Mouse (Mus musculus) ES-E14 (cell line): ENCODE data around the gene Lhpp. TPM values are rescaled to one million over a fixed set of nuclear protein-coding genes. Genes with fewer than 3 reads are reported as not detected.

Experiments used
- DNase-seq: peaks from one replicate; pipeline ENCODE4 v3.0.0-alpha.2; 2013; ENCODE audit warnings: low read depth, low spot score
- H3K27ac ChIP-seq: 2 replicates; pipeline ENCODE4 v1.5.1; 2012; ENCODE audit warnings: low read depth, mild to moderate bottlenecking, low read length, moderate library complexity, mixed read lengths; ENCODE audit not compliant: poor library complexity, insufficient read depth, severe bottlenecking
- H3K36me3 ChIP-seq: 2 replicates; pipeline ENCODE4 v1.6.1; 2012; ENCODE audit warnings: mild to moderate bottlenecking, low read length, moderate library complexity, mixed read lengths; ENCODE audit not compliant: control insufficient read depth, poor library complexity, insufficient read depth, severe bottlenecking
- H3K4me1 ChIP-seq, 2 experiments: fragments of 150-350 bp in 1 of 2; sonication (generic) in 1 of 2; 2 replicates each; pipeline ENCODE4 v1.6.1; 2012; ENCODE audit warnings: low read length in 2 of 2, mild to moderate bottlenecking in 1 of 2, mixed read lengths in 1 of 2; ENCODE audit not compliant: control insufficient read depth in 2 of 2, insufficient read depth in 2 of 2, poor library complexity in 1 of 2
- H3K4me3 ChIP-seq, 2 experiments: fragments of 150-350 bp in 1 of 2; sonication (generic) in 1 of 2; 2 replicates each; pipeline ENCODE4 v1.5.1; 2012; ENCODE audit warnings: low read length in 2 of 2, low read depth in 1 of 2, mild to moderate bottlenecking in 1 of 2, mixed read lengths in 1 of 2; ENCODE audit not compliant: insufficient read depth in 1 of 2, poor library complexity in 1 of 2, severe bottlenecking in 1 of 2
- H3K9ac ChIP-seq: 2 replicates; pipeline ENCODE4 v1.6.1; 2012; ENCODE audit warnings: low read depth, mild to moderate bottlenecking, low read length, mixed read lengths; ENCODE audit not compliant: poor library complexity, insufficient read depth, severe bottlenecking
- H3K9me3 ChIP-seq: fragments of 150-350 bp; sonication (generic); 2 replicates; pipeline ENCODE4 v1.6.1; 2012; ENCODE audit warnings: low read depth, mild to moderate bottlenecking, low read length; ENCODE audit not compliant: control insufficient read depth, insufficient read depth
- CHD2 ChIP-seq: IDR thresholded peaks from 2 replicates; pipeline ENCODE4 v1.6.1; 2014; ENCODE audit warnings: mild to moderate bottlenecking, low read depth, low read length, inconsistent platforms
- HCFC1 ChIP-seq: IDR thresholded peaks from 2 replicates; pipeline ENCODE4 v1.6.1; 2012; ENCODE audit warnings: low read length, inconsistent platforms, borderline replicate concordance; ENCODE audit not compliant: insufficient read depth
- MAFK ChIP-seq: IDR thresholded peaks from 2 replicates; pipeline ENCODE4 v1.6.1; 2014; ENCODE audit warnings: mild to moderate bottlenecking, low read depth, low read length, inconsistent platforms; ENCODE audit not compliant: insufficient read depth
- ZC3H11A ChIP-seq: IDR thresholded peaks from 2 replicates; pipeline ENCODE4 v1.6.1; 2012; ENCODE audit warnings: low read depth, mild to moderate bottlenecking, inconsistent platforms, low read length, borderline replicate concordance
- ZNF384 ChIP-seq: IDR thresholded peaks from 2 replicates; pipeline ENCODE4 v1.6.1; 2012; ENCODE audit warnings: low read depth, low read length, inconsistent platforms
- in situ Hi-C, 2 experiments: fragments of 600-800 bp; cut with MboI; formaldehyde crosslinking; loops; one replicate each; pipeline ENCODE4 v1.15.1; 2025; ENCODE audit warnings: low sequenced_read_pairs in 2 of 2, inconsistent platforms in 1 of 2; ENCODE audit not compliant: unreplicated experiment in 2 of 2
- total RNA-seq: library from RNA; depleted of rRNA; stranded (reverse); fragments of 300-350 nt; gene quantifications from 2 replicates; pipeline ENCODE4 v1.2.3, GENCODE M21; 2012

Gene Lhpp
- total RNA-seq, 1 experiment, result 11.9 TPM

DNA sequence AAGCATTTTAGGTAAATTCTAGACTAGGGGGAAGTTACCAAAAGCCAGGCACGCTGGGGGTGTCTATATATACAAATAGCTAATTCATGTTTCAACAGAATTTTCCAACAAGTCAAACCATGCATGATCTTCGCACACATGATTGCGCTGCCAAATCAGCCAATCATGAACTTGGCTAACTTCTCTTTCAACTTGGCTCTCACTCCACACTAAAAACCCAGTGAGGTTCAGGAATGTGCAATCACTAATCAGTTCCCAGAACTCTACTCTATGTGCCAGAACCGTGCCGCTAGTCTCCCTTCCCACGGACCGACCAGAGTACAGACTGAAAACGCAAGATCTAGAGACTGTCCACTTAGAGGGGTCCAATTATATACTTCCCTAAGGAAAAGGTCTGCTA, 39.0 kb upstream of the Lhpp start:
- Histone ChIP-seq H3K4me3 (no peak overlapping the region), H3K27ac (no peak overlapping the region), H3K9me3 (no peaks in the 10 kb centered on the region), H3K4me1 (no peaks in the 10 kb centered on the region), H3K9ac (no peak overlapping the region), H3K36me3 (peaks cover 8% of the 10 kb centered on the region)
- in situ Hi-C loops, result no loop called here
- DNase-seq, result no peak
- TF ChIP-seq MAFK, result no peak
- TF ChIP-seq CHD2, result no peak
- TF ChIP-seq ZC3H11A, result no peak
- TF ChIP-seq HCFC1, result no peak
- TF ChIP-seq ZNF384, result no peak

DNA sequence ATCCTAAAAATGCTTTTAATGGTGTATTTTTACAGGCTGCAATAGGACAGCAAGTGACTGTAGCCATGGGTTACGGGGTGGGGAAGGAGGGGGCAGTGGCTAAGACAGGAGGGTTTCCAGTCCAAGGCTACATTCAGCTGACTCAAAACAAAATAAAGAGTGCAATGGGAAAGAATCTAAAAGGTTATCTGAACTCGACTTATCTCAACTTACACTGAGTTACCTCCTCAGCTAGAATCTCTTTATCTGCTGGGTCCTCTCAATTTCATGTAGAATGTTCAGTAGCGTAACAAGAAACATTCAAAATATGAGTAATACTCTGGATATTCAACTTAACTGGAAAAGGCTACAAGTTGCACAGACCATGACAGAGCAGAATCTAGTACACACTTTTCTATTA, 37.7 kb upstream of the Lhpp start:
- H3K36me3 ChIP-seq, result peaks cover 7% of the 10 kb centered on the region; the same call in 1 of the 2 replicates
- H3K9me3 ChIP-seq, result no peaks in the 10 kb centered on the region
- DNase-seq, result no peak
- no peak for TF ChIP-seq CHD2
- TF ChIP-seq MAFK, result no peak
- TF ChIP-seq HCFC1, result no peak
- TF ChIP-seq ZNF384, result no peak
- no peak for TF ChIP-seq ZC3H11A
- no peak overlapping the region for H3K27ac ChIP-seq
- in situ Hi-C loops, result no loop called here
- H3K4me1 ChIP-seq, result no peaks in the 10 kb centered on the region
- no peak overlapping the region for H3K4me3 ChIP-seq
- no peak overlapping the region for H3K9ac ChIP-seq

DNA sequence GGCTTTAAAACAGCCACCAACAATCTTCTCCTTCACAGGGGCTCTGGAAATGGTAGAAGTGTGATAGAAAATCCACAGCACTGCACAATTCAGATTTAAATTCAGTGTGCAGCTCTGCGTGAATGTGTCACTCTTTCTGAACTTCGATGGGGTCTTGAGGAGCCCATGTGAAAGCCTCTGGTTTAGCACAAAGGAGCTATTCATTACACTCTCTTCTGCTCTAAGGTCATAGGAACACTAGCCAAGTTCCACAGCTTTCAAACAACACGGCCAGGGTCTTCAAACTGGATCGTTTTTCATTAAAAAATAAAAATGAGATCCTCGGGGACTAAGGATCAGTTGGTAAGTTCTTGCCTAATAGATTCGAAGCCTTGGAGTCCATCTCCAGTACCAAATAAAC, 37.2 kb upstream of the Lhpp start:
- no peak for TF ChIP-seq MAFK
- no peak for TF ChIP-seq ZNF384
- no peak for TF ChIP-seq CHD2
- TF ChIP-seq ZC3H11A, result no peak
- no peak for TF ChIP-seq HCFC1
- Histone ChIP-seq H3K4me3 (no peak overlapping the region), H3K27ac (no peak overlapping the region), H3K9me3 (no peaks in the 10 kb centered on the region), H3K9ac (no peak overlapping the region), H3K4me1 (no peaks in the 10 kb centered on the region), H3K36me3 (peaks cover 6% of the 10 kb centered on the region; the same call in 1 of the 2 replicates)
- DNase-seq, result no peak
- in situ Hi-C loops, result no loop called here

DNA sequence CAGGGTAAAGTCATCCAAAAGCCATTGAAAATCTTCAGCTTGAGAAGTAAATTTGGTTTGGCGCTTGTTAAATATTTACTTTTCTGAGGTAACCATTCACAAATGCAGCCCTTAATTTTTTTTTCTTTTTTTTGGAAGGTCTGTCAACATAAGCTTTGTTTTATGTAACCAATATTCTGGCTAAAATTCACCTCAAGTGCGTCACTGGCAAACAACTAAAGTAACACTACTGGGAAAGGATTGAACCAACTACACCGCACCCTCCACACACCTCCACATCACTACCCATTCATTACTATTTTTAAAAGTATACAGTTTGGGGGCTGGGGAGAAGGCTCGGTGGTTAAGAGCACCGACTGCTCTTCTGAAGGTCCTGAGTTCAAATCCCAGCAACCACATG, 35.8 kb upstream of the Lhpp start:
- Histone ChIP-seq H3K9me3 (no peaks in the 10 kb centered on the region), H3K27ac (no peak overlapping the region), H3K4me3 (no peak overlapping the region), H3K4me1 (no peaks in the 10 kb centered on the region), H3K9ac (no peak overlapping the region), H3K36me3 (peaks cover 3% of the 10 kb centered on the region; the same call in 1 of the 2 replicates)
- TF ChIP-seq HCFC1, result no peak
- TF ChIP-seq ZNF384, result no peak
- TF ChIP-seq CHD2, result no peak
- no peak for TF ChIP-seq MAFK
- no peak for TF ChIP-seq ZC3H11A
- no peak for DNase-seq
- in situ Hi-C loops, result no loop called here

DNA sequence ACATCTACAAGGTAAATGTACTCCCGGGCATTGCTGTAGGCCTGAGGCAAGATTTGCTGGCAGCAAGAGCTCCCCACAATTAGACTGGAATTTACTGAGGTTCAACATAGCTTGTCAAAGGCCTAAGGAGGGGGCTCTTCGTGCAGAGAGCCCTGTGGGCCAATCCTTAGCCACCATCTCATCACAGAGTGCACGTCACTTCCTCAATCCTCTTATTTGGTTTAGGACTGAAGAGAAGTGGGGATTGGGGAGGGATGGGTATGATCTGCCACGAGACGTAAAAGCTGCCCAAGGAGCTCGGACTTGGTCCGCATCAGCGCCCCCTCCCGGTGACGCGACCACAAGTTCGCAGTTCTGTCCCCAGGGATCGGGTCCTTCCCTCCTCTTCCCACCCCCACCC, 34.8 kb upstream of the Lhpp start:
- no peaks in the 10 kb centered on the region for H3K4me1 ChIP-seq
- H3K36me3 ChIP-seq, result no peaks in the 10 kb centered on the region
- TF ChIP-seq HCFC1, result 0 out of 2 replicates have a peak, but pooled peaks have one; percentile 28
- TF ChIP-seq ZNF384, result no peak
- in situ Hi-C loops, result no loop called here
- H3K9ac ChIP-seq, result 0 out of 2 replicates have a peak overlapping the region, but pooled peaks have one; percentile 6
- H3K9me3 ChIP-seq, result no peaks in the 10 kb centered on the region
- peak; percentile 79 for DNase-seq
- H3K27ac ChIP-seq, result no peak overlapping the region
- peak overlapping the region; percentile 84 to 86 for H3K4me3 ChIP-seq
